Mouse (Mus musculus) stomach, postnatal 0 days (tissue): ENCODE measurements around the gene Cfhr1. TPM values are rescaled to one million over a fixed set of nuclear protein-coding genes. Genes with fewer than 3 reads are reported as not detected.

Source experiments
- ATAC-seq: fragments of 200-750 bp; cut with Nextera tagmentation; 2 replicates; pipeline ENCODE4 v1.8.0; 2017; ENCODE audit not compliant: low FRiP score, low TSS enrichment
- DNase-seq: peaks from one replicate; pipeline ENCODE4 v3.0.0-alpha.2; 2016; ENCODE audit warnings: low spot score
- H3K27ac ChIP-seq: fragments of 300-500 bp; sonication (generic); replicated peaks from 2 replicates; pipeline ENCODE4 v1.5.1; 2014; ENCODE audit warnings: mild to moderate bottlenecking, control low read depth
- H3K27me3 ChIP-seq: fragments of 300-500 bp; sonication (generic); 2 replicates; pipeline ENCODE4 v1.6.1; 2014; ENCODE audit warnings: low read length; ENCODE audit not compliant: control insufficient read depth, insufficient read depth
- H3K36me3 ChIP-seq: fragments of 300-500 bp; sonication (generic); 2 replicates; pipeline ENCODE4 v1.6.1; 2014; ENCODE audit warnings: low read length, mixed read lengths; ENCODE audit not compliant: control insufficient read depth, insufficient read depth
- H3K4me1 ChIP-seq: fragments of 300-500 bp; sonication (generic); replicated peaks from 2 replicates; pipeline ENCODE4 v1.6.1; 2014; ENCODE audit warnings: antibody characterized with exemption; ENCODE audit not compliant: control insufficient read depth, insufficient read depth
- H3K4me2 ChIP-seq: fragments of 300-500 bp; sonication (generic); replicated peaks from 2 replicates; pipeline ENCODE4 v1.6.1; 2014; ENCODE audit warnings: low read depth, mild to moderate bottlenecking, control low read depth, moderate library complexity
- H3K4me3 ChIP-seq: fragments of 300-500 bp; sonication (generic); 2 replicates; pipeline ENCODE4 v1.5.1; 2014; ENCODE audit warnings: low read depth, low read length, control low read depth
- H3K9ac ChIP-seq: fragments of 300-500 bp; sonication (generic); 2 replicates; pipeline ENCODE4 v1.6.1; 2014; ENCODE audit warnings: mild to moderate bottlenecking, low read length, control low read depth, mixed read lengths
- H3K9me3 ChIP-seq: fragments of 300-500 bp; sonication (generic); 2 replicates; pipeline ENCODE4 v1.6.1; 2016; ENCODE audit warnings: low read length; ENCODE audit not compliant: control insufficient read depth
- CTCF ChIP-seq: IDR thresholded peaks from 2 replicates; pipeline ENCODE4 v1.5.1; 2016; ENCODE audit warnings: antibody characterized with exemption, low read depth, mild to moderate bottlenecking, moderate library complexity
- EP300 ChIP-seq: optimal IDR thresholded peaks from 2 replicates; pipeline ENCODE3; 2016; ENCODE audit warnings: antibody characterized with exemption
- WGBS: fragments of 180-500 bp; shearing (Covaris S2); extraction: QIAGEN DNeasy Blood & Tissue Kit; methylation state at CpG from one replicate; pipeline ENCODE4 v1.1.7; 2014; 5-methylcytosine and 5-hydroxymethylcytosine counted together
- polyA plus RNA-seq: library from polyadenylated mRNA; unstranded; fragments of >200 nt; fragmentation: Nextera tagmentation; extraction: Ambion mirVana; gene quantifications from 2 replicates; pipeline ENCODE4 v1.2.1, GENCODE M21; 2015

Gene Cfhr1
- polyA plus RNA-seq = 0.08 TPM in 1 of 2 replicates, not detected in the other

GRCm38 (mm10) chr1:139560024-139560423 is at the start of gene Cfhr1:
Gene Cfhr1, minus strand, starts transcription at chr1:139560272.
- Histone ChIP-seq H3K9ac (no peak within 1 kb of the TSS), H3K4me1 (no peaks in the 10 kb centered on the region), H3K27me3 (no peaks in the 10 kb centered on the region), H3K4me2 (no peak within 1 kb of the TSS), H3K27ac (no peak within 1 kb of the TSS), H3K9me3 (no peaks in the 10 kb centered on the region), H3K4me3 (no peak within 1 kb of the TSS), H3K36me3 (no peaks in the 10 kb centered on the region)
- 62% methylated on average over 1 of the region's 1 CpGs for WGBS
- TF ChIP-seq EP300 (no peak), CTCF (no peak)
- ATAC-seq = no peak
- DNase-seq = no peak

- no peak for ATAC-seq
These were observed 8.8 kb downstream of the Cfhr1 start for GRCm38 (mm10) chr1:139551311-139551710.

GRCm38 (mm10) chr1:139548536-139548935 is 11.5 kb downstream of the Cfhr1 start:
- 78% methylated on average over 1 of the region's 1 CpGs for WGBS
- no peak for DNase-seq
- H3K27me3 ChIP-seq = no peaks in the 10 kb centered on the region
- TF ChIP-seq EP300 (no peak), CTCF (no peak)
- no peak overlapping the region for H3K9ac ChIP-seq
- H3K4me1 ChIP-seq = no peaks in the 10 kb centered on the region
- no peak overlapping the region for H3K27ac ChIP-seq
- H3K9me3 ChIP-seq = no peaks in the 10 kb centered on the region
- no peak overlapping the region for H3K4me2 ChIP-seq
- no peaks in the 10 kb centered on the region for H3K36me3 ChIP-seq
- H3K4me3 ChIP-seq = no peak overlapping the region
- ATAC-seq = no peak

More at GRCm38 (mm10) chr1:139551311-139551710, 8.8 kb downstream of the Cfhr1 start:
- Histone ChIP-seq H3K4me2 (no peak overlapping the region), H3K36me3 (no peaks in the 10 kb centered on the region), H3K4me3 (no peak overlapping the region), H3K27ac (no peak overlapping the region), H3K4me1 (no peaks in the 10 kb centered on the region), H3K9me3 (no peaks in the 10 kb centered on the region), H3K27me3 (no peaks in the 10 kb centered on the region), H3K9ac (no peak overlapping the region)
- no peak for TF ChIP-seq CTCF
- TF ChIP-seq EP300 = no peak
- 70% methylated on average over 1 of the region's 1 CpGs for WGBS
- no peak for DNase-seq

GRCm38 (mm10) chr1:139514556-139514955 is 45.5 kb downstream of the Cfhr1 start:
- no peak for ATAC-seq
- no peak overlapping the region for H3K4me2 ChIP-seq
- H3K27ac ChIP-seq = no peak overlapping the region
- no peak for DNase-seq
- H3K9me3 ChIP-seq = no peaks in the 10 kb centered on the region
- no peaks in the 10 kb centered on the region for H3K27me3 ChIP-seq
- H3K36me3 ChIP-seq = no peaks in the 10 kb centered on the region
- H3K9ac ChIP-seq = no peak overlapping the region
- 84% methylated on average over 12 of the region's 12 CpGs for WGBS
- no peaks in the 10 kb centered on the region for H3K4me1 ChIP-seq
- no peak overlapping the region for H3K4me3 ChIP-seq
- TF ChIP-seq CTCF = no peak

- WGBS = 73% methylated on average over 3 of the region's 3 CpGs
- Histone ChIP-seq H3K4me2 (no peak within 1 kb of the TSS), H3K4me3 (no peak within 1 kb of the TSS), H3K36me3 (no peaks in the 10 kb centered on the region), H3K9me3 (no peaks in the 10 kb centered on the region), H3K27ac (no peak within 1 kb of the TSS), H3K9ac (no peak within 1 kb of the TSS), H3K4me1 (no peaks in the 10 kb centered on the region), H3K27me3 (no peaks in the 10 kb centered on the region)
- ATAC-seq = no peak
- no peak for TF ChIP-seq EP300
- TF ChIP-seq CTCF = no peak
- no peak for DNase-seq
These were observed 58.8 kb downstream of the Cfhr1 start, which contains the start of gene F13b for GRCm38 (mm10) chr1:139501258-139501752. Gene F13b, plus strand, starts transcription at chr1:139501702.

- no peaks in the 10 kb centered on the region for H3K9me3 ChIP-seq
- no peak overlapping the region for H3K4me3 ChIP-seq
- no peak overlapping the region for H3K9ac ChIP-seq
- H3K36me3 ChIP-seq = no peaks in the 10 kb centered on the region
- no peak overlapping the region for H3K4me2 ChIP-seq
- H3K4me1 ChIP-seq = no peaks in the 10 kb centered on the region
- H3K27me3 ChIP-seq = no peaks in the 10 kb centered on the region
- no peak for TF ChIP-seq EP300
- no peak for TF ChIP-seq CTCF
- DNase-seq (no peak), ATAC-seq (no peak)
- H3K27ac ChIP-seq = no peak overlapping the region
These were observed 60.3 kb downstream of the Cfhr1 start for GRCm38 (mm10) chr1:139499751-139500150.

Other genes with a start within 250 kb of the Cfhr1 start
- 0.04 and 0.10 TPM in 2 replicates for gene Crb1, start 183.2 kb downstream of the Cfhr1 start, polyA plus RNA-seq
- 3.6 TPM in 2 replicates for gene Zbtb41, start 138.0 kb downstream of the Cfhr1 start, polyA plus RNA-seq
- 2.2 and 3.3 TPM in 2 replicates for gene Aspm, start 105.5 kb downstream of the Cfhr1 start, polyA plus RNA-seq
- 0.08 and 0.19 TPM in 2 replicates for gene F13b, start 58.6 kb downstream of the Cfhr1 start, polyA plus RNA-seq
- 0.04 TPM in 1 of 2 replicates, not detected in the other for gene Gm4788, start 221.0 kb upstream of the Cfhr1 start, polyA plus RNA-seq